Mouse (Mus musculus): ENCODE measurements around the gene Pla2g1b. TPM values are rescaled to one million over a fixed set of nuclear protein-coding genes. Genes with fewer than 3 reads are reported as not detected.

Gene Pla2g1b
- not detected in 2 replicates for polyA plus RNA-seq (2016; fragmentation: Nextera tagmentation; extraction: Ambion mirVana)

GRCm38 (mm10) chr5:115465642-115466420 lies at the start of gene Pla2g1b:
Gene Pla2g1b, plus strand, starts transcription at chr5:115466262.
- 50% methylated on average over 9 of the region's 9 CpGs for WGBS
- Histone ChIP-seq H3K36me3 (replicated peaks) (no peaks in the 10 kb centered on the region), H3K9me3 (no peaks in the 10 kb centered on the region), H3K4me1 (peaks cover 3% of the 10 kb centered on the region), H3K27me3 (ENCODE audit: poor library complexity, severe bottlenecking) (no peaks in the 10 kb centered on the region), H3K4me3 (no peak within 1 kb of the TSS), H3K27ac (no peak within 1 kb of the TSS)
- DNase-seq (ENCODE audit: extremely low spot score, low spot score) = no peak

- Histone ChIP-seq H3K36me3 (replicated peaks) (peaks cover 48% of the 10 kb centered on the region), H3K4me3 (peak overlapping the region; percentile 99), H3K27ac (peak overlapping the region; percentile 100), H3K27me3 (ENCODE audit: poor library complexity, severe bottlenecking) (peaks cover 19% of the 10 kb centered on the region), H3K4me1 (peaks cover 55% of the 10 kb centered on the region), H3K9me3 (no peaks in the 10 kb centered on the region)
- WGBS = 2% methylated on average over 20 of the region's 20 CpGs
- no peak for DNase-seq (ENCODE audit: extremely low spot score, low spot score)
Observed at GRCm38 (mm10) chr5:115428831-115429358, 37.2 kb upstream of the Pla2g1b start.

- peak; percentile 67 for DNase-seq (ENCODE audit: extremely low spot score, low spot score)
- peak within 1 kb of the TSS; percentile 100 for H3K27ac ChIP-seq
- peaks cover 62% of the 10 kb centered on the region for H3K4me1 ChIP-seq
- peak within 1 kb of the TSS; percentile 99 for H3K4me3 ChIP-seq
- peaks cover 19% of the 10 kb centered on the region for H3K27me3 ChIP-seq (ENCODE audit: poor library complexity, severe bottlenecking)
- H3K36me3 ChIP-seq (replicated peaks) = peaks cover 53% of the 10 kb centered on the region
- under 1% methylated on average over 80 of the region's 117 CpGs for WGBS
- H3K9me3 ChIP-seq = no peaks in the 10 kb centered on the region
Observed at GRCm38 (mm10) chr5:115429359-115430186, 36.5 kb upstream of the Pla2g1b start, which contains the start of gene Msi1. Gene Msi1, plus strand, starts transcription at chr5:115429599.

- peaks cover 70% of the 10 kb centered on the region for H3K4me1 ChIP-seq
- H3K27ac ChIP-seq = peak overlapping the region; percentile 100
- under 1% methylated on average over 63 of the region's 73 CpGs for WGBS
- H3K9me3 ChIP-seq = no peaks in the 10 kb centered on the region
- peaks cover 19% of the 10 kb centered on the region for H3K27me3 ChIP-seq (ENCODE audit: poor library complexity, severe bottlenecking)
- DNase-seq (ENCODE audit: extremely low spot score, low spot score) = no peak
- peak overlapping the region; percentile 99 for H3K4me3 ChIP-seq
- peaks cover 57% of the 10 kb centered on the region for H3K36me3 ChIP-seq (replicated peaks)
Observed at GRCm38 (mm10) chr5:115430187-115430960, 35.7 kb upstream of the Pla2g1b start.

GRCm38 (mm10) chr5:115431061-115431897 lies 34.8 kb upstream of the Pla2g1b start:
- DNase-seq (ENCODE audit: extremely low spot score, low spot score) = peak; percentile 62
- H3K27ac ChIP-seq = peak overlapping the region; percentile 100
- H3K4me1 ChIP-seq = peaks cover 79% of the 10 kb centered on the region
- 1% methylated on average over 14 of the region's 14 CpGs for WGBS
- H3K4me3 ChIP-seq = peak overlapping the region; percentile 99
- peaks cover 19% of the 10 kb centered on the region for H3K27me3 ChIP-seq (ENCODE audit: poor library complexity, severe bottlenecking)
- H3K9me3 ChIP-seq = no peaks in the 10 kb centered on the region
- peaks cover 66% of the 10 kb centered on the region for H3K36me3 ChIP-seq (replicated peaks)

GRCm38 (mm10) chr5:115431898-115432259 lies 34.2 kb upstream of the Pla2g1b start:
- Histone ChIP-seq H3K9me3 (no peaks in the 10 kb centered on the region), H3K27ac (peak overlapping the region; percentile 100), H3K36me3 (replicated peaks) (peaks cover 70% of the 10 kb centered on the region), H3K27me3 (ENCODE audit: poor library complexity, severe bottlenecking) (peaks cover 19% of the 10 kb centered on the region), H3K4me3 (peak overlapping the region; percentile 99), H3K4me1 (peaks cover 84% of the 10 kb centered on the region)
- no peak for DNase-seq (ENCODE audit: extremely low spot score, low spot score)
- WGBS = 13% methylated on average over 7 of the region's 7 CpGs

- Histone ChIP-seq H3K27ac (peak overlapping the region; percentile 100), H3K36me3 (replicated peaks) (peaks cover 70% of the 10 kb centered on the region), H3K9me3 (no peaks in the 10 kb centered on the region), H3K4me1 (peaks cover 84% of the 10 kb centered on the region), H3K4me3 (peak overlapping the region; percentile 99), H3K27me3 (ENCODE audit: poor library complexity, severe bottlenecking) (peaks cover 13% of the 10 kb centered on the region)
- DNase-seq (ENCODE audit: extremely low spot score, low spot score) = no peak
- 69% methylated on average over 11 of the region's 11 CpGs for WGBS
Observed at GRCm38 (mm10) chr5:115432395-115432794, 33.7 kb upstream of the Pla2g1b start.

- H3K9me3 ChIP-seq = no peaks in the 10 kb centered on the region
- no peak for DNase-seq (ENCODE audit: extremely low spot score, low spot score)
- peak overlapping the region; percentile 99 for H3K4me3 ChIP-seq
- peak overlapping the region; percentile 100 for H3K27ac ChIP-seq
- peaks cover 13% of the 10 kb centered on the region for H3K27me3 ChIP-seq (ENCODE audit: poor library complexity, severe bottlenecking)
- 75% methylated on average over 8 of the region's 8 CpGs for WGBS
- H3K36me3 ChIP-seq (replicated peaks) = peaks cover 78% of the 10 kb centered on the region
- peaks cover 84% of the 10 kb centered on the region for H3K4me1 ChIP-seq
Observed at GRCm38 (mm10) chr5:115433191-115433590, 32.9 kb upstream of the Pla2g1b start.

- no peaks in the 10 kb centered on the region for H3K9me3 ChIP-seq
- peak overlapping the region; percentile 100 for H3K27ac ChIP-seq
- WGBS = 29% methylated on average over 11 of the region's 11 CpGs
- peaks cover 7% of the 10 kb centered on the region for H3K27me3 ChIP-seq (ENCODE audit: poor library complexity, severe bottlenecking)
- H3K36me3 ChIP-seq (replicated peaks) = peaks cover 90% of the 10 kb centered on the region
- peak overlapping the region; percentile 99 for H3K4me3 ChIP-seq
- no peak for DNase-seq (ENCODE audit: extremely low spot score, low spot score)
- H3K4me1 ChIP-seq = peaks cover 84% of the 10 kb centered on the region
Observed at GRCm38 (mm10) chr5:115434280-115434852, 31.7 kb upstream of the Pla2g1b start.

- DNase-seq (ENCODE audit: extremely low spot score, low spot score) = no peak
- peaks cover 97% of the 10 kb centered on the region for H3K36me3 ChIP-seq (replicated peaks)
- peak overlapping the region; percentile 100 for H3K27ac ChIP-seq
- peak overlapping the region; percentile 99 for H3K4me3 ChIP-seq
- WGBS = 18% methylated on average over 15 of the region's 15 CpGs
- peaks cover 4% of the 10 kb centered on the region for H3K27me3 ChIP-seq (ENCODE audit: poor library complexity, severe bottlenecking)
- H3K9me3 ChIP-seq = no peaks in the 10 kb centered on the region
- peaks cover 92% of the 10 kb centered on the region for H3K4me1 ChIP-seq
Observed at GRCm38 (mm10) chr5:115434853-115435754, 31.0 kb upstream of the Pla2g1b start.

Data from forebrain, embryonic 10.5 days (tissue).